ENCODE assay signal across 16 mouse cellular contexts in the genomic region with DNA sequence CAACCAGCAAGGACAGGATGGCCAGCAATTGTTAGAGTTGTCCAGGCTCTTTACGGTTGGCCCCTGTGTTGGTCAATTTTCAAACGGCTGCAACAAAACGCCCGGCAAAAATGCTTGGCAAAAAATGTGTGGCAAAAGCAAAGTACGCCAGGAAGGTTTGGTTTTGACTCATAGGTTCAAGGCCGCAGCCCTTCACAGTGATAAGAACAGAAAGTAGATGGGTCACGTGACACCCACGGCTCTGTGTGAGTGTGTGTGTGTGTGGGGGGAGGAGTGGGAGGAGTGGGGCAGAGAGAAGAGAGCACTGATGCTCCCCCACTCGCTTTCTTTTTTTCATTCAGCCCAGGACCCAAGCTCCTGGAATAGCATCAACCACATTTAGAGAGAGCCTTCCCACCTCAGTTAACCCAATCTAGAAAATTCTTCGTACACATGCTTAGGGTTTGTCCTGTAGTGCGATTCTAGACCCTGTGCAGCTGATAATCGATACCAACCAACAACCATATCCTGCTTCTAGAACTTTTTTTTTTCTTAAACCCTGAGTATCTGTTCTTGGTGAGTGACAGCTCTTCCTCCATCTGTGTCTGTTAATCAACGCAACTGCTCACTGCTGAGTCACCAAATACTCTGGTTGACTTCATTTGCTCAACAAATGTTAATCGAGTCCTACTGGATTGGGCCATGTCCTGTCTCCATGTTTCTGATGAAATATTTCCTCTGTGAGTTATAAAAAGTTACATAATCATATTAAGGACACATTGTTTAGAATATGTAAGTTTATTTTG. TPM values are rescaled to one million over a fixed set of nuclear protein-coding genes. Genes with fewer than 3 reads are reported as not detected.
DNase-seq lines count a peak whose midpoint lies in the region; ATAC-seq and TF ChIP-seq lines count a peak whose summit lies in the region.
"Had no signal": no experiment of that assay in that cellular context is flagged by ENCODE, and none has a peak within 500 bp of the region (broad histone marks: within the 10 kb centered on the region; RNA-seq: fewer than 3 reads in every experiment).

No protein-coding gene starts in this region.

- H3K4me2 ChIP-seq in liver, embryonic 11.5 days: no peak overlapping the region

- no peak for ATAC-seq in liver, embryonic 11.5 days (replicated peaks; ENCODE audit: low FRiP score)
- peak; percentile 89 for ATAC-seq in granulocyte monocyte progenitor cell, adult 5-6 weeks (replicated peaks; ENCODE audit: poor library complexity, severe bottlenecking)

- 55% methylated on average over 14 of the region's 14 CpGs for WGBS in liver, adult 2 months
- 66% methylated on average over 14 of the region's 14 CpGs for WGBS in liver, embryonic 11.5 days

- H3K79me2 ChIP-seq in liver, adult 2 months (ENCODE audit: control insufficient read depth, insufficient read depth, low read length): no peaks in the 10 kb centered on the region

- no peaks in the 10 kb centered on the region for H3K4me1 ChIP-seq in liver, adult 2 months (ENCODE audit: control insufficient read depth, insufficient read depth, low read length)
- no peaks in the 10 kb centered on the region for H3K4me1 ChIP-seq in liver, embryonic 11.5 days (replicated peaks; ENCODE audit: control insufficient read depth, insufficient read depth, low read length)

- H3K9me3 ChIP-seq in liver, embryonic 11.5 days (ENCODE audit: control insufficient read depth, low read length): no peaks in the 10 kb centered on the region

- H3K36me3 ChIP-seq in liver, adult 2 months (ENCODE audit: control insufficient read depth, insufficient read depth, low read length): no peaks in the 10 kb centered on the region
- H3K36me3 ChIP-seq in liver, embryonic 11.5 days (ENCODE audit: control insufficient read depth, insufficient read depth, low read length): no peaks in the 10 kb centered on the region

- H3K27ac ChIP-seq in liver, adult 2 months (replicated peaks; ENCODE audit: insufficient read depth, low read depth, low read length): no peak overlapping the region
- no peak overlapping the region for H3K27ac ChIP-seq in liver, embryonic 11.5 days (ENCODE audit: low read depth, low read length)
- H3K27ac ChIP-seq: left cerebral cortex, adult 2 months had no signal

- no peak overlapping the region for H3K4me3 ChIP-seq in liver, adult 2 months (ENCODE audit: insufficient read depth, low read depth, low read length)
- H3K4me3 ChIP-seq in liver, embryonic 11.5 days (ENCODE audit: low read depth, low read length): no peak overlapping the region
- H3K4me3 ChIP-seq: left cerebral cortex, adult 2 months had no signal

- H3K9ac ChIP-seq in liver, adult 2 months (ENCODE audit: low read depth, low read length): no peak overlapping the region
- H3K9ac ChIP-seq in liver, embryonic 11.5 days (ENCODE audit: low read depth, low read length): no peak overlapping the region

- no peaks in the 10 kb centered on the region for H3K27me3 ChIP-seq in liver, adult 2 months (ENCODE audit: control insufficient read depth, insufficient read depth, low read length)
- H3K27me3 ChIP-seq in liver, embryonic 11.5 days (replicated peaks; ENCODE audit: control insufficient read depth, insufficient read depth, low read length): no peaks in the 10 kb centered on the region

- TF ChIP-seq POLR2A in liver, adult 2 months (IDR thresholded peaks at IDR 0.05; ENCODE audit: extremely low read depth, insufficient read depth, low read length): no peak

- TF ChIP-seq CTCF in liver, adult 2 months (IDR thresholded peaks at IDR 0.05; ENCODE audit: low read depth, low read length): no peak

- DNase-seq in liver, adult 2 months (ENCODE audit: extremely low read depth, low read depth, low spot score): peak; percentile 9
- no peak for DNase-seq in liver, embryonic 11.5 days (ENCODE audit: low spot score)
- DNase-seq in T-cell, adult 2 months (ENCODE audit: low spot score): peak; percentile 29
- DNase-seq in thymus, postnatal 25 days: peak; percentile 64
- DNase-seq in right cerebral cortex, postnatal 14 days: no peak
- no peak for DNase-seq in cerebellum, adult 18-20 months
- no peak for DNase-seq in ovary, postnatal 36 days (ENCODE audit: low spot score)
- DNase-seq: heart, adult 11 months; heart, postnatal 4 days; kidney, adult 9 months; liver; lung, postnatal 14 days had no signal

RNA-seq across cellular contexts. Expression of a gene that starts 4.5 kb away (rescaled TPM):
- total RNA-seq in liver, adult 2 months (2014; rRNA removed): not detected in 2 replicates
- polyA plus RNA-seq in liver, adult 2 months (2012; rRNA removed): not detected in 2 replicates
- not detected in 2 replicates for polyA plus RNA-seq in liver, embryonic 11.5 days (2014; fragmentation: Nextera tagmentation; extraction: Ambion mirVana)
- not detected in 2 replicates for total RNA-seq in granulocyte monocyte progenitor cell, adult 5-6 weeks (2014; fragmentation: Nextera tagmentation)
- not detected in 2 replicates for total RNA-seq in granulocyte monocyte progenitor cell, adult 5-6 weeks (2017)
- total RNA-seq: heart, postnatal 4 days; left cerebral cortex, adult 2 months had no signal
- polyA plus RNA-seq: spleen, adult 2 months; testis, adult 2 months had no signal

RNA-seq across cellular contexts. Expression of a gene that starts 37.1 kb away (rescaled TPM):
- 0.28 and 0.54 TPM in 2 replicates for total RNA-seq in liver, adult 2 months (2014; rRNA removed)
- polyA plus RNA-seq in liver, adult 2 months (2012; rRNA removed): 0.52 and 0.56 TPM in 2 replicates
- polyA plus RNA-seq in liver, embryonic 11.5 days (2014; fragmentation: Nextera tagmentation; extraction: Ambion mirVana): 1.4 and 1.8 TPM in 2 replicates
- total RNA-seq in granulocyte monocyte progenitor cell, adult 5-6 weeks (2014; fragmentation: Nextera tagmentation): not detected in 2 replicates
- total RNA-seq in granulocyte monocyte progenitor cell, adult 5-6 weeks (2017): 0.36 and 0.69 TPM in 2 replicates

Comparison
In these comparisons a context has a peak if more than half of its experiments do, and no peak if none do; other contexts are left out.
1. DNase-seq: peak in liver, adult 2 months (single experiment), T-cell, adult 2 months (single experiment) and thymus, postnatal 25 days (single experiment); none in liver, embryonic 11.5 days (single experiment), right cerebral cortex, postnatal 14 days (single experiment), cerebellum, adult 18-20 months (0 of 2) and ovary, postnatal 36 days (single experiment).